Mouse (Mus musculus) lung, adult 2 months (tissue): ENCODE data around the gene Etfa.

Experiments used
- CTCF ChIP-seq: fragments of 200-500 bp; IDR thresholded peaks from 2 replicates; pipeline ENCODE4 v1.5.1; 2011; ENCODE audit warnings: mild to moderate bottlenecking, low read length, control low read depth; ENCODE audit not compliant: insufficient read depth
- POLR2A ChIP-seq: fragments of 200-500 bp; IDR thresholded peaks from 2 replicates; pipeline ENCODE4 v1.6.1; 2011; ENCODE audit warnings: low read depth, mild to moderate bottlenecking, control low read depth, low read length, borderline replicate concordance; ENCODE audit errors: extremely low read depth

DNA sequence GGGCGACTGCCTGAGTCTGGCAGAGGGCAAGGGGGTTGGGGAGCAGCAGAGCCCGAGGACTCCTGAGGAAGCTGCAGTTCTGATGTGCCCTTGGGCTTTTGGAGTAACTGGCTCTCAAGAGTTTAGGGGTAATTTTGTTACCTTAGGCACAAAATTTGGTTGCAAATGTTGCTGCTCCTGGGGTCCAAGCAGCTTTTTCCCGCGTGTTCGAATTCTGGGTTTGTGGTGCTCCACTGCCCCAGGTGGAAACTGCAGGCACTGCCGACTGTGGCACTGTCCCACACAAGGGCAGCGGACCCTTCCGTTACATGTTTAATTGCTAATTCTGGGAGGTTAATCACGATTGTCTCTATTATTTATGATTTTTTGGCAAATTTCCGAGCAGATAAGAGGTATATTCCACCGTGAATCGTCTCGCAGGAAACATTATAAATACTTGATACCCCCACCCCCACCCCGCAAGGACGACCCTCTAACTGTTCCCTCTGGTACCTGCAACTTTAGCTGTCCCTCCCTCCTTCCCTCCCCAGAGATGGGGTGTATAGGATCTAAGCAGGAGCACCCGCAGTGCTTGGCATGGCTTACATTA lies 37.4 kb upstream of the Etfa start:
- TF ChIP-seq CTCF (0 out of 2 replicates have a peak, but pooled peaks have one; percentile 0), POLR2A (no peak)
